ENCODE assay signal across 9 mouse cellular contexts in genomic region chr11:88954803-88955202, GRCm38 (mm10). TPM values are rescaled to one million over a fixed set of nuclear protein-coding genes. Genes with fewer than 3 reads are reported as not detected.
DNase-seq lines count a peak whose midpoint lies in the region; ATAC-seq lines count a peak whose summit lies in the region.
"Had no signal": no experiment of that assay in that cellular context is flagged by ENCODE, and none has a peak within 500 bp of the region (broad histone marks: within the 10 kb centered on the region; RNA-seq: fewer than 3 reads in every experiment).

No protein-coding gene starts in this region.

- H3K27me3 ChIP-seq in heart, embryonic 16.5 days (ENCODE audit: control insufficient read depth, insufficient read depth, low read length), result no peaks in the 10 kb centered on the region
- H3K27me3 ChIP-seq in limb, embryonic 12.5 days, result no peaks in the 10 kb centered on the region
- no peaks in the 10 kb centered on the region for H3K27me3 ChIP-seq in midbrain, embryonic 16.5 days (ENCODE audit: control insufficient read depth, insufficient read depth, low read depth, low read length)

- peak; percentile 52 for ATAC-seq in common myeloid progenitor, adult 5-6 weeks (replicated peaks; ENCODE audit: low read depth, poor library complexity, severe bottlenecking)
- ATAC-seq in heart, embryonic 16.5 days (replicated peaks; ENCODE audit: extremely low read depth, insufficient read depth, low FRiP score), result no peak
- 0 out of 2 replicates have a peak, but pooled peaks have one; percentile 43 for ATAC-seq in limb, embryonic 12.5 days (ENCODE audit: insufficient number of reproducible peaks, insufficient read depth, low FRiP score, low TSS enrichment, low read depth)
- ATAC-seq in midbrain, embryonic 16.5 days, result peak; percentile 69; the same call in 1 of the 2 replicates

- no peaks in the 10 kb centered on the region for H3K9me3 ChIP-seq in heart, embryonic 16.5 days (replicated peaks; ENCODE audit: control insufficient read depth, low read length)
- H3K9me3 ChIP-seq in limb, embryonic 12.5 days, result no peaks in the 10 kb centered on the region
- H3K9me3 ChIP-seq in midbrain, embryonic 16.5 days (replicated peaks; ENCODE audit: control insufficient read depth, low read length, poor library complexity, severe bottlenecking), result no peaks in the 10 kb centered on the region

- peaks cover 9% of the 10 kb centered on the region for H3K4me1 ChIP-seq in heart, embryonic 16.5 days (ENCODE audit: control insufficient read depth, insufficient read depth, low read length)
- H3K4me1 ChIP-seq in limb, embryonic 12.5 days (replicated peaks), result peaks cover 8% of the 10 kb centered on the region; the same call in 1 of the 2 replicates
- H3K4me1 ChIP-seq in midbrain, embryonic 16.5 days (ENCODE audit: control insufficient read depth, insufficient read depth, low read length), result peaks cover 9% of the 10 kb centered on the region

- peak overlapping the region; percentile 66 for H3K4me2 ChIP-seq in heart, embryonic 16.5 days (ENCODE audit: low read depth, low read length)
- peak overlapping the region; percentile 57 for H3K4me2 ChIP-seq in limb, embryonic 12.5 days
- peak overlapping the region; percentile 63 for H3K4me2 ChIP-seq in midbrain, embryonic 16.5 days (ENCODE audit: low read length)

- peak overlapping the region; percentile 70 for H3K9ac ChIP-seq in heart, embryonic 16.5 days (ENCODE audit: low read length)
- H3K9ac ChIP-seq in limb, embryonic 12.5 days (replicated peaks), result peak overlapping the region; percentile 60
- H3K9ac ChIP-seq in midbrain, embryonic 16.5 days (ENCODE audit: low read depth, low read length), result peak overlapping the region; percentile 35

- DNase-seq in spleen, postnatal 36 days (ENCODE audit: low spot score in 2 of 2), result peak; percentile 39 to 50
- no peak for DNase-seq in spleen, postnatal 4 days (ENCODE audit: low spot score in 2 of 2)
- DNase-seq in ovary, postnatal 10 days (ENCODE audit: low spot score), result no peak
- no peak for DNase-seq in layer of hippocampus, adult 9-11 months

- WGBS in heart, embryonic 16.5 days, result 0% methylated on average over 4 of the region's 4 CpGs
- WGBS in limb, embryonic 12.5 days, result 2% methylated on average over 4 of the region's 4 CpGs
- WGBS in midbrain, embryonic 16.5 days, result 0% methylated on average over 4 of the region's 4 CpGs

- peak overlapping the region; percentile 68 for H3K4me3 ChIP-seq in heart, embryonic 16.5 days (ENCODE audit: low read length)
- H3K4me3 ChIP-seq in limb, embryonic 12.5 days (replicated peaks), result peak overlapping the region; percentile 57
- peak overlapping the region; percentile 47 for H3K4me3 ChIP-seq in midbrain, embryonic 16.5 days (ENCODE audit: low read depth, low read length)

- peak overlapping the region; percentile 65 for H3K27ac ChIP-seq in heart, embryonic 16.5 days (ENCODE audit: low read length)
- H3K27ac ChIP-seq in limb, embryonic 12.5 days, result peak overlapping the region; percentile 75
- peak overlapping the region; percentile 23 for H3K27ac ChIP-seq in midbrain, embryonic 16.5 days (ENCODE audit: low read length)

- H3K36me3 ChIP-seq in heart, embryonic 16.5 days (ENCODE audit: control insufficient read depth, insufficient read depth), result no peaks in the 10 kb centered on the region
- H3K36me3 ChIP-seq in limb, embryonic 12.5 days, result peaks cover 26% of the 10 kb centered on the region
- H3K36me3 ChIP-seq in midbrain, embryonic 16.5 days (ENCODE audit: control insufficient read depth, insufficient read depth, low read length), result no peaks in the 10 kb centered on the region; the same call in 1 of the 2 replicates

RNA-seq across cellular contexts. Expression of gene Scpep1, which starts 0.5 kb away (rescaled TPM):
- 13.9 and 14.6 TPM in 2 replicates for total RNA-seq in common myeloid progenitor, adult 5-6 weeks (2017)
- polyA plus RNA-seq in heart, embryonic 16.5 days (2015; fragmentation: Nextera tagmentation; extraction: Ambion mirVana), result 43.6 and 50.8 TPM in 2 replicates
- polyA plus RNA-seq in limb, embryonic 12.5 days (2016; fragmentation: Nextera tagmentation; extraction: Ambion mirVana), result 68.8 and 71.2 TPM in 2 replicates
- polyA plus RNA-seq in midbrain, embryonic 16.5 days (2015; fragmentation: Nextera tagmentation; extraction: Ambion mirVana), result 31.9 and 37.9 TPM in 2 replicates

RNA-seq across cellular contexts. Expression of gene Elobl, which starts 11.9 kb away (rescaled TPM):
- not detected in 2 replicates for total RNA-seq in common myeloid progenitor, adult 5-6 weeks (2017)
- polyA plus RNA-seq in heart, embryonic 16.5 days (2015; fragmentation: Nextera tagmentation; extraction: Ambion mirVana), result not detected in 2 replicates
- polyA plus RNA-seq in limb, embryonic 12.5 days (2016; fragmentation: Nextera tagmentation; extraction: Ambion mirVana), result not detected in 2 replicates
- not detected in 2 replicates for polyA plus RNA-seq in midbrain, embryonic 16.5 days (2015; fragmentation: Nextera tagmentation; extraction: Ambion mirVana)
- total RNA-seq: layer of hippocampus, postnatal 14 days had no signal

RNA-seq across cellular contexts. Expression of gene Coil, which starts 15.2 kb away (rescaled TPM):
- total RNA-seq in common myeloid progenitor, adult 5-6 weeks (2017), result 13.0 and 15.9 TPM in 2 replicates
- 9.4 and 9.7 TPM in 2 replicates for polyA plus RNA-seq in heart, embryonic 16.5 days (2015; fragmentation: Nextera tagmentation; extraction: Ambion mirVana)
- 31.7 and 33.6 TPM in 2 replicates for polyA plus RNA-seq in limb, embryonic 12.5 days (2016; fragmentation: Nextera tagmentation; extraction: Ambion mirVana)
- polyA plus RNA-seq in midbrain, embryonic 16.5 days (2015; fragmentation: Nextera tagmentation; extraction: Ambion mirVana), result 30.4 and 31.0 TPM in 2 replicates

RNA-seq across cellular contexts. Expression of gene Trim25, which starts 44.4 kb away (rescaled TPM):
- 21.1 and 28.0 TPM in 2 replicates for total RNA-seq in common myeloid progenitor, adult 5-6 weeks (2017)
- 18.3 and 22.1 TPM in 2 replicates for polyA plus RNA-seq in heart, embryonic 16.5 days (2015; fragmentation: Nextera tagmentation; extraction: Ambion mirVana)
- 4.4 and 4.8 TPM in 2 replicates for polyA plus RNA-seq in limb, embryonic 12.5 days (2016; fragmentation: Nextera tagmentation; extraction: Ambion mirVana)
- polyA plus RNA-seq in midbrain, embryonic 16.5 days (2015; fragmentation: Nextera tagmentation; extraction: Ambion mirVana), result 3.5 and 3.8 TPM in 2 replicates

Comparison
In these comparisons a context has a peak if more than half of its experiments do, and no peak if none do; other contexts are left out.
1. DNase-seq: peak in spleen, postnatal 36 days (2 of 2); none in spleen, postnatal 4 days (0 of 2), ovary, postnatal 10 days (single experiment) and layer of hippocampus, adult 9-11 months (single experiment).
2. H3K27ac ChIP-seq: peak in every context shown above with its lines; median percentile 75 in limb, embryonic 12.5 days; 65 in heart, embryonic 16.5 days; 23 in midbrain, embryonic 16.5 days.
3. Peak in every context shown above with its lines, with median percentiles within 50 percentile points of each other: H3K4me2 ChIP-seq, H3K4me3 ChIP-seq and H3K9ac ChIP-seq.